Mouse (Mus musculus) liver, embryonic 14.5 days (tissue): ENCODE data around the gene Polr2f. TPM values are rescaled to one million over a fixed set of nuclear protein-coding genes. Genes with fewer than 3 reads are reported as not detected.

Experiments
- ATAC-seq: fragments of 200-750 bp; cut with Nextera tagmentation; 2 replicates; pipeline ENCODE4 v1.8.0; 2017; ENCODE audit warnings: moderate number of reproducible peaks, mild to moderate bottlenecking, moderate library complexity; ENCODE audit not compliant: insufficient read depth
- DNase-seq, 3 experiments: peaks; one replicate each; pipeline ENCODE4 v3.0.0-alpha.2; 2012 to 2013; ENCODE audit warnings: low read depth in 3 of 3, low spot score in 3 of 3
- H3K27ac ChIP-seq: fragments of 300-500 bp; sonication (generic); 2 replicates; pipeline ENCODE4 v1.5.1; 2014; ENCODE audit warnings: moderate library complexity, mild to moderate bottlenecking, control low read depth, inconsistent platforms
- H3K27me3 ChIP-seq: fragments of 300-500 bp; sonication (generic); 2 replicates; pipeline ENCODE4 v1.6.1; 2014; ENCODE audit warnings: mild to moderate bottlenecking, low read length, moderate library complexity; ENCODE audit not compliant: control insufficient read depth, insufficient read depth
- H3K36me3 ChIP-seq: fragments of 300-500 bp; sonication (generic); replicated peaks from 2 replicates; pipeline ENCODE4 v1.6.1; 2014; ENCODE audit warnings: low read depth; ENCODE audit not compliant: control insufficient read depth, insufficient read depth
- H3K4me1 ChIP-seq, 2 experiments: fragments of 200-500 bp in 1 of 2; fragments of 300-500 bp in 1 of 2; sonication (generic) in 1 of 2; replicated peaks; 2 replicates each; pipeline ENCODE4 v1.6.1; 2012 to 2014; ENCODE audit warnings: antibody characterized with exemption in 1 of 2, inconsistent platforms in 1 of 2, low read length in 1 of 2; ENCODE audit not compliant: control insufficient read depth in 2 of 2, insufficient read depth in 2 of 2
- H3K4me2 ChIP-seq: fragments of 300-500 bp; sonication (generic); 2 replicates; pipeline ENCODE4 v1.6.1; 2014; ENCODE audit warnings: low read depth, mild to moderate bottlenecking, control low read depth, moderate library complexity
- H3K4me3 ChIP-seq, 2 experiments: fragments of 200-500 bp in 1 of 2; fragments of 300-500 bp in 1 of 2; sonication (generic) in 1 of 2; 2 replicates each; pipeline ENCODE4 v1.5.1; 2012 to 2014; ENCODE audit warnings: low read depth in 2 of 2, low read length in 2 of 2, mild to moderate bottlenecking in 2 of 2, control low read depth in 1 of 2, inconsistent platforms in 1 of 2, moderate library complexity in 1 of 2; ENCODE audit not compliant: insufficient read depth in 1 of 2
- H3K9ac ChIP-seq: fragments of 300-500 bp; sonication (generic); replicated peaks from 2 replicates; pipeline ENCODE4 v1.6.1; 2014; ENCODE audit warnings: mild to moderate bottlenecking, control low read depth, moderate library complexity
- H3K9me3 ChIP-seq: fragments of 300-500 bp; sonication (generic); 2 replicates; pipeline ENCODE4 v1.6.1; 2016; ENCODE audit warnings: low read length, mixed read lengths; ENCODE audit not compliant: control insufficient read depth
- CTCF ChIP-seq: IDR thresholded peaks from 2 replicates; pipeline ENCODE4 v1.5.1; 2016; ENCODE audit warnings: antibody characterized with exemption, low read depth, control low read depth
- EP300 ChIP-seq: IDR thresholded peaks from 2 replicates; pipeline ENCODE4 v1.6.1; 2016; ENCODE audit warnings: antibody characterized with exemption, low read depth
- WGBS: fragments of 180-500 bp; shearing (Covaris S2); extraction: QIAGEN DNeasy Blood & Tissue Kit; methylation state at CpG from one replicate; pipeline ENCODE4 v1.1.7; 2014; ENCODE audit not compliant: insufficient replicate concordance; 5-methylcytosine and 5-hydroxymethylcytosine counted together
- polyA plus RNA-seq, 2 experiments: library from polyadenylated mRNA; depleted of rRNA in 1 of 2; stranded (reverse) in 1 of 2; unstranded in 1 of 2; fragments of >200 nt; fragmentation: Nextera tagmentation in 1 of 2; extraction: Ambion mirVana in 1 of 2; gene quantifications; 2 replicates each; pipeline versions ENCODE4 v1.2.1 to v1.2.3; 2012 to 2014

Polr2f gene
- polyA plus RNA-seq, 2 experiments = 112 to 183 TPM

- DNase-seq = no peak
- no peak for ATAC-seq
- TF ChIP-seq EP300 (no peak), CTCF (no peak)
- Histone ChIP-seq H3K4me3 (no peak overlapping the region), H3K4me1 (no peaks in the 10 kb centered on the region), H3K9ac (no peak overlapping the region), H3K27ac (no peak overlapping the region), H3K4me2 (no peak overlapping the region), H3K27me3 (no peaks in the 10 kb centered on the region), H3K9me3 (no peaks in the 10 kb centered on the region), H3K36me3 (no peaks in the 10 kb centered on the region)
- 81% methylated on average over 9 of the region's 9 CpGs for WGBS
Measured at GRCm38 (mm10) chr15:79119491-79119890, 21.3 kb upstream of the Polr2f start.

- H3K27me3 ChIP-seq = no peaks in the 10 kb centered on the region
- no peak overlapping the region for H3K4me3 ChIP-seq
- no peaks in the 10 kb centered on the region for H3K9me3 ChIP-seq
- no peaks in the 10 kb centered on the region for H3K36me3 ChIP-seq
- DNase-seq = no peak
- no peak overlapping the region for H3K27ac ChIP-seq
- 70% methylated on average over 4 of the region's 4 CpGs for WGBS
- TF ChIP-seq CTCF (no peak), EP300 (no peak)
- no peak for ATAC-seq
- no peaks in the 10 kb centered on the region for H3K4me1 ChIP-seq
- no peak overlapping the region for H3K9ac ChIP-seq
- no peak overlapping the region for H3K4me2 ChIP-seq
Measured at GRCm38 (mm10) chr15:79122119-79122518, 18.7 kb upstream of the Polr2f start.

GRCm38 (mm10) chr15:79122546-79122945 lies 18.3 kb upstream of the Polr2f start:
- no peaks in the 10 kb centered on the region for H3K36me3 ChIP-seq
- no peak overlapping the region for H3K4me3 ChIP-seq
- no peak for DNase-seq
- H3K4me2 ChIP-seq = no peak overlapping the region
- H3K27me3 ChIP-seq = no peaks in the 10 kb centered on the region
- 78% methylated on average over 13 of the region's 13 CpGs for WGBS
- TF ChIP-seq CTCF (0 out of 2 replicates have a peak, but pooled peaks have one; percentile 20), EP300 (no peak)
- no peak for ATAC-seq
- H3K27ac ChIP-seq = no peak overlapping the region
- no peaks in the 10 kb centered on the region for H3K4me1 ChIP-seq
- H3K9ac ChIP-seq = no peak overlapping the region
- H3K9me3 ChIP-seq = no peaks in the 10 kb centered on the region

DNA sequence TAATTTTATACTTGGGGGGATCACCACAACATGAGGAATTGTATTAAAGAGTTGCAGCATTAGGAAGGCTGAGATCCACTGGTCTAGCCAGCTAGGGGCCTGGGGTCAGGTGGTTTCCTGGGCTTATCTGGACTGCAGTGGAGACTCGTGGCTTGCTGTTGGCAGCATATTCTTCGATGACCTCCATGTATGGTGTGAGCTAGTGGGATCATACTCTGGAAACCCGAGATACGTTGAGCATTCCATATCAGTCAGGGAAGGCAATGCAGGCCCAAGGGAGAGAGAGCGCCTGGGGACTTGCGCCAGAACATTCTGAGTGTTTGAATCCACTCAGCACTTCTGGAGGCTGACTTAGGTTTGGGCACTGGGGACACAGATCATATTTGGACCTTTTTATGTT lies 17.1 kb upstream of the Polr2f start:
- 62% methylated on average over 6 of the region's 6 CpGs for WGBS
- Histone ChIP-seq H3K4me2 (no peak overlapping the region), H3K4me1 (no peaks in the 10 kb centered on the region), H3K27me3 (no peaks in the 10 kb centered on the region), H3K27ac (no peak overlapping the region), H3K36me3 (no peaks in the 10 kb centered on the region), H3K4me3 (no peak overlapping the region), H3K9me3 (no peaks in the 10 kb centered on the region), H3K9ac (no peak overlapping the region)
- TF ChIP-seq CTCF (no peak), EP300 (no peak)
- no peak for ATAC-seq
- DNase-seq = no peak

GRCm38 (mm10) chr15:79124331-79124875 lies 16.4 kb upstream of the Polr2f start:
- Histone ChIP-seq H3K27ac (no peak overlapping the region), H3K4me1 (no peaks in the 10 kb centered on the region), H3K4me2 (no peak overlapping the region), H3K27me3 (no peaks in the 10 kb centered on the region), H3K4me3 (no peak overlapping the region), H3K9me3 (no peaks in the 10 kb centered on the region), H3K36me3 (no peaks in the 10 kb centered on the region), H3K9ac (no peak overlapping the region)
- ATAC-seq (no peak), DNase-seq (no peak)
- TF ChIP-seq CTCF = no peak
- no peak for TF ChIP-seq EP300
- WGBS = 67% methylated on average over 10 of the region's 10 CpGs
